Mouse (Mus musculus) midbrain, embryonic 14.5 days (tissue): ENCODE data around the gene Gm10518. TPM values are rescaled to one million over a fixed set of nuclear protein-coding genes. Genes with fewer than 3 reads are reported as not detected.
"Not testable (repeated sequence)": the region's sequence is repeated elsewhere in the genome, so short reads cannot be mapped to it uniquely, and the experiment has no call there.

Experiments
- ATAC-seq: fragments of 200-750 bp; cut with Nextera tagmentation; 2 replicates; pipeline ENCODE4 v1.8.0; 2017; ENCODE audit warnings: moderate number of reproducible peaks, moderate library complexity; ENCODE audit not compliant: low FRiP score, low TSS enrichment
- DNase-seq: peaks from one replicate; pipeline ENCODE4 v3.0.0-alpha.2; 2015
- H3K27ac ChIP-seq: fragments of 300-500 bp; sonication (generic); replicated peaks from 2 replicates; pipeline ENCODE4 v1.5.1; 2014; ENCODE audit warnings: mild to moderate bottlenecking, low read depth, low read length, moderate library complexity
- H3K27me3 ChIP-seq: fragments of 300-500 bp; sonication (generic); 2 replicates; pipeline ENCODE4 v1.6.1; 2014; ENCODE audit warnings: low read length, control low read depth, mixed read lengths; ENCODE audit not compliant: control insufficient read depth, insufficient read depth
- H3K36me3 ChIP-seq: fragments of 300-500 bp; sonication (generic); 2 replicates; pipeline ENCODE4 v1.6.1; 2014; ENCODE audit warnings: low read length, control low read depth; ENCODE audit not compliant: control insufficient read depth, insufficient read depth
- H3K4me1 ChIP-seq: fragments of 300-500 bp; sonication (generic); 2 replicates; pipeline ENCODE4 v1.6.1; 2014; ENCODE audit warnings: mild to moderate bottlenecking, antibody characterized with exemption, low read length, control low read depth; ENCODE audit not compliant: control insufficient read depth, insufficient read depth
- H3K4me2 ChIP-seq: fragments of 300-500 bp; sonication (generic); 2 replicates; pipeline ENCODE4 v1.6.1; 2014; ENCODE audit warnings: mild to moderate bottlenecking, low read length, moderate library complexity
- H3K4me3 ChIP-seq: fragments of 300-500 bp; sonication (generic); replicated peaks from 2 replicates; pipeline ENCODE4 v1.5.1; 2014; ENCODE audit warnings: low read depth, low read length
- H3K9ac ChIP-seq: fragments of 300-500 bp; sonication (generic); replicated peaks from 2 replicates; pipeline ENCODE4 v1.6.1; 2014; ENCODE audit warnings: mild to moderate bottlenecking, low read length, moderate library complexity
- H3K9me3 ChIP-seq: fragments of 300-500 bp; sonication (generic); 2 replicates; pipeline ENCODE4 v1.6.1; 2016; ENCODE audit warnings: low read length, control low read depth, mixed read lengths; ENCODE audit not compliant: control insufficient read depth
- WGBS: fragments of 180-500 bp; shearing (Covaris S2); extraction: QIAGEN DNeasy Blood & Tissue Kit; methylation state at CpG from one replicate; pipeline ENCODE4 v1.1.7; 2014; 5-methylcytosine and 5-hydroxymethylcytosine counted together
- polyA plus RNA-seq: library from polyadenylated mRNA; unstranded; fragments of >200 nt; fragmentation: Nextera tagmentation; extraction: Ambion mirVana; gene quantifications from 2 replicates; pipeline ENCODE4 v1.2.1, GENCODE M21; 2014

Gene Gm10518
- polyA plus RNA-seq, 1 experiment from 2014 or later = not detected

DNA sequence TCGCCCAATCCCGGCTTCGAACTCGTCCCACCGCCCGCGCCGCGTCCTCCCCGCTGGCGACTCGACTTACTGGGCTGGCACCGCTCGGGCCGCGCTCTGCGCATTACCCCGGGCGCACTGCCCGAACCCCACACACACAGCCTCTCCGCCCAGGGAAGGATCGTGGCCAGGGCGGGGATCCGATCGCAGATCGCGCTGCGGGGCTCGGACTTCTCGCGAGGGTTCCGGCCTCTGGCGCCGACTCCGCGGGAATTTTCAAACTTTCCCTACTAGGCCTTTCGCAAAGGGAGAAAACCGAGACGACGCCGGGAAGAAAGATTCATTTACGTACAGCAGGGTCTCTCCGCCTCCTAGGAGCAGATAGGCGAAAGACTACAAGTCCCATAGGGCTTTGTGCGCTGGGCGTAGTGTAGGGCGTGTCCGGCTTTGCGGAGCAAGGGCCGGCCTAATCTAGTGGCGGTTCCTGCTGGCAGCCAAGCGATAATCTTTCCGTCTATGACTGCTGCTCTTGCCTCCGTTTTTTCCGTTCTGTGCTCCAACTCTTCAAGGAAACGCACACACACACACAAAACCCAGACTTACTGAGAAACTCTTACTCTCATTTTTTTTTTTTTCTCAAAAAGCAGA lies 450 bp downstream of the Gm10518 start, which contains the start of gene Ahctf1:
Ahctf1 (minus strand) TSS at position 168 of the 627 bp plus-strand sequence.
- H3K4me2 ChIP-seq = peak within 1 kb of the TSS; percentile 83
- H3K36me3 ChIP-seq = peaks cover 3% of the 10 kb centered on the region; the same call in 1 of the 2 replicates
- DNase-seq (peak; percentile 99), ATAC-seq (peak; percentile 97)
- H3K4me3 ChIP-seq = peak within 1 kb of the TSS; percentile 86
- peaks cover 15% of the 10 kb centered on the region for H3K4me1 ChIP-seq
- no peaks in the 10 kb centered on the region for H3K9me3 ChIP-seq
- H3K27me3 ChIP-seq = no peaks in the 10 kb centered on the region
- under 1% methylated on average over 55 of the region's 56 CpGs for WGBS
- H3K9ac ChIP-seq = peak within 1 kb of the TSS; percentile 94
- H3K27ac ChIP-seq = peak within 1 kb of the TSS; percentile 93

DNA sequence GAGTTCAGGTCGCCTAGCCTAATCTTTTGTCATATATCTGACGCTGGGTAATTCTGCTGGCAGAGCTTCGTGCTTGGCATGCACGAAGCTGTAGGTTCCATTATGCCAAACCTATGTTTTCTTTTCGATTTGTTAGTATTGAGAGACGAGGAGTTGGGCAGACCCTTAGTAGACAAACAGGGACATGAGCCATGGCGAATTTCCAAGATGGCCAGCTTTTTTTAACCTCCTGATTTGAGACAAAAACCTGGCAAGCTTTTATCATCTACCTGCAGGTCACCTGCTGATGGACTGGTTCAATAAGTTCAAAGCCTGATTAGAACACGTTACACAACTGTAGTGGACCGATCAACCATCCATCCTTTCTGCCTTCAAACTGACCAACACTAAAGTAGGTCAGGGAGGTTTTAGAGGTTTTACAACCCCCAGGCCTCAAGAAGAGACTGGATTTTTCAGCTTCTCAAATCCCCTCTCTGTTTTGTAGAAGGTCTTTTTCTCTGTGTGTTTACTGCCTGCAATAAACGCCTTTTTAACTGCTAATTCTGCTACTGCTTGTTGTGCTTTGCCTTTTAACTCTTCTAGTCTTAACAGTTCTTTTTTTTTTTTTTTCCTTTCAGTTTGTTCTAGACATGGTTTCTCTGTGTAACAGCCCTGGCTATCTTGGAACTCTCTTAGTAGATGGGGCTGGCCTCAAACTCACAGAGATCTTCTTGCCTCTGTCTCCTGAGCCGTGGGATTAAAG lies 1.1 kb downstream of the Gm10518 start:
- 37% methylated on average over 11 of the region's 11 CpGs for WGBS
- ATAC-seq (peak; percentile 0; the same call in 1 of the 2 replicates), DNase-seq (no peak)

DNA sequence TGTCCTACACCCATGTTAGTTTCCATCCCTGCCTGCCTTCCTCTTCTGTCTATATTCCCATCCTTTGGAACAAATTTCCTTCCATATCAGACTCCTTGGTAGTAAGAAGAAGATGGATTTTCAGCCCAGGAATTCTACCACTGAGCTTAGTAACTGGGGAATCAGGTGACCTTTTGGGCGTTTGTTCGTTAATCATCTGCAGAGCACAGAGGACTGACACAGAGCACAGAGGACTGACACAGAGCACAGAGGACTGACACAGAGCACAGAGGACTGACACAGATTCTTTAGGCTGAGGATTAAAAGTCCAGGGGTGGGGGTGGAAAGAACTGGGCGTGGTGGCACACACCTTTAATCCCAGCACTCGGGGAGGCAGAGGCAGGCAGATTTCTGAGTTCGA lies 2.6 kb downstream of the Gm10518 start:
- H3K9ac ChIP-seq = no peak overlapping the region
- no peak overlapping the region for H3K4me2 ChIP-seq
- no peak overlapping the region for H3K4me3 ChIP-seq
- no peak overlapping the region for H3K27ac ChIP-seq
- DNase-seq (no peak), ATAC-seq (no peak)
- H3K4me1 ChIP-seq = peaks cover 15% of the 10 kb centered on the region
- H3K27me3 ChIP-seq = no peaks in the 10 kb centered on the region
- H3K9me3 ChIP-seq = no peaks in the 10 kb centered on the region
- WGBS = 88% methylated on average over 5 of the region's 5 CpGs
- no peaks in the 10 kb centered on the region for H3K36me3 ChIP-seq

More for the DNA sequence above, 1.1 kb downstream of the Gm10518 start:
- H3K27ac ChIP-seq = peak overlapping the region; percentile 93; the same call in 1 of the 2 replicates
- H3K9me3 ChIP-seq = no peaks in the 10 kb centered on the region
- no peaks in the 10 kb centered on the region for H3K27me3 ChIP-seq
- H3K9ac ChIP-seq = peak overlapping the region; percentile 46; the same call in 1 of the 2 replicates
- H3K4me3 ChIP-seq = peak overlapping the region; percentile 86
- peaks cover 15% of the 10 kb centered on the region for H3K4me1 ChIP-seq
- H3K4me2 ChIP-seq = peak overlapping the region; percentile 83
- H3K36me3 ChIP-seq = no peaks in the 10 kb centered on the region

DNA sequence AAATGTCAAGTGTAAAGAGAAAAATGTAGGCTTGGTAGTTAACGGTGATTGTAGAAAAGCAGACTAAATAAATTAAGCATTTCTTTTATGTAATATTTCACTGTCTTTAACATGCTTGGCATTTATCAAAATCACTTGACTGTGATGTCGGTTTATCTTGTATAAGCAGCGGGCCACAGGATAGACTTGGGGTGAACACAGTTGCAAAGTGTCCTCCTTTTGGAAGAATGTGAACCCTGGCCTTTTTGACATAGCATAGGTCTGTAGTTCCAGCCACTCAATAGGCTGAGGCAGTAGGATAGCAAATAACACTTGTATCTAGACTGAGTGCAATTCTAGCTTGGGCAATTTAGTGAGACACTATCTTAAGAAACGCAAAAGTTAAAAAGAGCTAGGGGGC lies 4.3 kb downstream of the Gm10518 start:
- H3K9me3 ChIP-seq = no peaks in the 10 kb centered on the region
- H3K9ac ChIP-seq = no peak overlapping the region
- no peak for DNase-seq
- WGBS = 91% methylated on average over 4 of the region's 4 CpGs
- H3K27me3 ChIP-seq = no peaks in the 10 kb centered on the region
- no peak for ATAC-seq
- no peak overlapping the region for H3K27ac ChIP-seq
- no peaks in the 10 kb centered on the region for H3K36me3 ChIP-seq
- H3K4me2 ChIP-seq = no peak overlapping the region
- no peak overlapping the region for H3K4me3 ChIP-seq
- H3K4me1 ChIP-seq = peaks cover under 1% of the 10 kb centered on the region

DNA sequence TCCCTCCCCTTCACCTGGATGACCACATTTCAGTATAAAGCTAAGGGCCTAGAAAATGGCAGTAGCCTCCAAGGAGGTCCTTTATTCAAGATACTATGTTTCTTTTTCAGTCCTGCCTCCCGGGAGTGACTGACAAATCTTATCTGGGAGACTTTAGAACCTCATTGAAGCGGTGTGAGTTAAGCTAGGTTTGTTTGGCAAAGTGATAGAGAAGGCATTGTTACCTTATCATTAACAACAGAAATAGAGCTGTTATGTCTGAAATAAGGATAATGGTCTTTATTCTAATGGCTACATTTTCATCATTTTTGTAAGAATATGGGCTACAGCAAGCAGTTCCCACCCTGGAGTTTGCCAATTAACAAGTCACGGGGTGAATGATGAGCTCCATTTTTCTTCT lies 5.1 kb downstream of the Gm10518 start:
- WGBS = 85% methylated on average over 3 of the region's 3 CpGs
- Histone ChIP-seq H3K36me3 (no peaks in the 10 kb centered on the region), H3K4me1 (no peaks in the 10 kb centered on the region), H3K4me3 (no peak overlapping the region), H3K27me3 (no peaks in the 10 kb centered on the region), H3K4me2 (no peak overlapping the region), H3K27ac (no peak overlapping the region), H3K9me3 (no peaks in the 10 kb centered on the region), H3K9ac (no peak overlapping the region)
- ATAC-seq (no peak), DNase-seq (no peak)

DNA sequence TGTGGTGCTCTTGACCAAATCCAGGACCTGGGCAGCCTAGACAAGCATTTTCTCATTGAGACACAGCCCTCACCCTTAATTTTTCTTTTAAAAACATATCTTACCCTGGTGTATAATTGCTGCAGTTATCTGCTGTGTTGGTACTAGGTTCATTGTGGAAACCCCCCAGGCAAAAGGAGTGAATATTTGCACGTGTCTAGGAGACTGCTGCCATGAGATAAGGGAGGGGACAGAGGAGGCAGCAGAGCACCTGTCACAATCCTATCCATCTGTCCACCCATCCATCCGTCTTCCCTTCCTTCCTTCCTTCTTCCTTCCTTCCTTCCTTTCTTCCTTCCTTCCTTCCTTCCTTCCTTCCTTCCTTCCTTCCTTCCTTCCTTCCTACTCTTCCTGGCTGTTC lies 10.2 kb downstream of the Gm10518 start:
- 71% methylated on average over 2 of the region's 2 CpGs for WGBS
- no peak for ATAC-seq
- Histone ChIP-seq H3K27me3 (no peaks in the 10 kb centered on the region), H3K4me3 (no peak overlapping the region), H3K36me3 (no peaks in the 10 kb centered on the region), H3K9me3 (no peaks in the 10 kb centered on the region), H3K27ac (no peak overlapping the region), H3K4me1 (no peaks in the 10 kb centered on the region), H3K9ac (no peak overlapping the region), H3K4me2 (no peak overlapping the region)
- no peak for DNase-seq

DNA sequence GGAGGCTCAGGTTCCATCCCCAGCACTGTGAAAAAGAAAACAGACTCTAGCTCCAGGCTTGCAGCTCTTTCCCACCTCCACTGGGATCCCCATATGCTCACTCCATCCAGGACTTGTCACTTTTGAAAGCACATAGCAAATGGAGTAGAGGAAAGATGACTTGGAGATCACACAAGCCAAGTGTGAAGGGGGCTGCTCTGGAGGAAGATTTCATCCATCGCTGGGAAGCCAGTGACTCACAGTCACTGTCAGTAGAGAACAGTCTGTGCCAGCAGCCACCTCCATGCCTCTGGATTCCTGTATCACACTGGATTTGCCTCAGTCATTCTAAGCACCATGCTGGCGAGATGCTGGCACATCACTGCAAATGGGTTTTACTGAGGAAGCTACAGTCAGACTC lies 11.4 kb downstream of the Gm10518 start:
- no peak for ATAC-seq
- Histone ChIP-seq H3K27me3 (no peaks in the 10 kb centered on the region), H3K36me3 (no peaks in the 10 kb centered on the region), H3K4me3 (no peak overlapping the region), H3K4me1 (no peaks in the 10 kb centered on the region), H3K9ac (no peak overlapping the region), H3K27ac (no peak overlapping the region), H3K4me2 (no peak overlapping the region), H3K9me3 (no peaks in the 10 kb centered on the region)
- 91% methylated on average over 2 of the region's 2 CpGs for WGBS
- no peak for DNase-seq

DNA sequence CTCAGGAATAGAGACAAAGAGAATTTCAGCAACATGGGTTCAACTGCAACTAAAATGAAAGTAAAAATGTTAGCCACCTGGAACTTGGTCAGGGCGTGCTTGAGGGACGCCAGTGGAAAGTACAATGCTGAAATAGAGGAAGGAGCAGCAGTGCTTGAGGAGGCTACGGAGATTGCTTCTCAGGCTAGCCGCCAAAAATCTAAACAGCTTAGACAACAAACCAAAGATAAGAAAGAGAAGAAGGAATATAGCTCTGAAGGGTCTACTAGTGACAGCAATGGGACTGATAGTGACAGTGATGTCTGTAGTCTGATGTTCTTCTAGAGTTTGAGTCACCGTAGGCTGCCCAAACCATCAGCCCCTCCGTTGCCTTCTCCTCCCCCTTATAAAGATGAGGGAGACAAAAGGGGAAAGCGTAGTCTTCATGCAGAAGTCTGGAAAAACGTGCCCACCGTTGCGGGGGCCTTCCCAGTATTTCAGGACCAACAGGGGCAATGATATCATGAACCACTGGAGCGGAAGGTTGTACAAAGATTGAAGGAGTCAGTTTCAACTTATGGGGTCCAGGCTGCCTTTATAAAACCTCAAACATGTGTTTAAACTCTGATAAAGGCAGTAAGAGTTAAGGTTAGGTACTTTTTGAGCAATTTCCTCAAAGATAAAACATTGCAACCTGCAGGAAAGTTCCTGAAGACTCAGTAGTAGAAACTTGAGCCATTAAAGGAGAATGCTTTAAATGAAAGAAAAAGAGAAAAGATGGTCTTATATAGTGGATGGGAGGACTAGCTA lies 15.5 kb downstream of the Gm10518 start:
- 91% methylated on average over 11 of the region's 11 CpGs for WGBS
- not testable (repeated sequence) for H3K36me3 ChIP-seq, H3K9me3 ChIP-seq, H3K9ac ChIP-seq, H3K4me1 ChIP-seq, H3K4me3 ChIP-seq, H3K27ac ChIP-seq, ATAC-seq, H3K4me2 ChIP-seq, H3K27me3 ChIP-seq, DNase-seq
